Mouse (Mus musculus): ENCODE results near the gene Naif1. TPM values are rescaled to one million over a fixed set of nuclear protein-coding genes. Genes with fewer than 3 reads are reported as not detected.
"Not testable (repeated sequence)": the region's sequence is repeated elsewhere in the genome, so short reads cannot be mapped to it uniquely, and the experiment has no call there.

The Naif1 gene
- polyA plus RNA-seq, 1 experiment: 6.0 TPM

DNA sequence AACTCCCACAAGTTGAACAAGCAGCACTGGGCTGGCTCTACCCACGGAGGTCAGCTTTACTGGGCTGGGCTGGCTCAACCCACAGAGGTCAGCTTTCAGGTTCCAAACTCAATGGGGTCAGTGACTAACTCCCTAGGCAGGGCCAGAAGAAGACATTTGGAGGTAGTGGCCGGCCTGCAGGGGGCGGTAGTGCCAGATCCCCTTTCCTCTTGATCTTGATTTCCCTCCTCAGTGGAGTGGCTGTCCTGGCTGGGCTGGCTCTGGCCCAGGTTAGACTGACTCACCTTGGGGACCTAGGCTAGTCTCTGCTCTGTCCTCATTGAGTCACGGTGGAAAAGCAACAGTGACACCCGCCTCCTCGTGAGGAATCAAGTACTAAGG, 21.4 kb downstream of the Naif1 start:
- no peak overlapping the region for H3K4me3 ChIP-seq (ENCODE audit: insufficient read depth, low read length)
- TF ChIP-seq CTCF (IDR thresholded peaks at IDR 0.05; ENCODE audit: low read depth, low read length): peak; percentile 13; the same call in 1 of the 2 replicates
- no peak for TF ChIP-seq POLR2A (IDR thresholded peaks at IDR 0.05; ENCODE audit: borderline replicate concordance, low read depth, low read length)
- peaks cover 3% of the 10 kb centered on the region; the same call in 1 of the 2 replicates for H3K4me1 ChIP-seq (ENCODE audit: control insufficient read depth, insufficient read depth, low read length)
- H3K27ac ChIP-seq (ENCODE audit: insufficient read depth, low read depth, low read length): no peak overlapping the region

DNA sequence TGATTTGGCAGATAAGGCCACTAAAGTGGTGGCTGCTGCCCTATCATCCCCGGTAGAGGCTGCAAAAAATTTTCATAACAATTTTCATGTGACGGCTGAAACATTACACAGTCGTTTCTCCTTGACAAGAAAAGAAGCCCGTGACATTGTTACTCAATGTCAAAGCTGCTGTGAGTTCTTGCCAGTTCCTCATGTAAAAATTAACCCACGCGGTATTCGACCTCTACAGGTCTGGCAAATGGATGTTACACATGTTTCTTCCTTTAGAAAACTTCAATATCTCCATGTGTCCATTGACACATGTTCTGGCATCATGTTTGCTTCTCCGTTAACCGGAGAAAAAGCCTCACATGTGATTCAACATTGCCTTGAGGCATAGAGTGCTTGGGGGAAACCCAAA, 25.1 kb downstream of the Naif1 start:
- H3K4me1 ChIP-seq (ENCODE audit: control insufficient read depth, insufficient read depth, low read length); H3K27ac ChIP-seq (ENCODE audit: insufficient read depth, low read depth, low read length); H3K4me3 ChIP-seq (ENCODE audit: insufficient read depth, low read length): not testable (repeated sequence)

DNA sequence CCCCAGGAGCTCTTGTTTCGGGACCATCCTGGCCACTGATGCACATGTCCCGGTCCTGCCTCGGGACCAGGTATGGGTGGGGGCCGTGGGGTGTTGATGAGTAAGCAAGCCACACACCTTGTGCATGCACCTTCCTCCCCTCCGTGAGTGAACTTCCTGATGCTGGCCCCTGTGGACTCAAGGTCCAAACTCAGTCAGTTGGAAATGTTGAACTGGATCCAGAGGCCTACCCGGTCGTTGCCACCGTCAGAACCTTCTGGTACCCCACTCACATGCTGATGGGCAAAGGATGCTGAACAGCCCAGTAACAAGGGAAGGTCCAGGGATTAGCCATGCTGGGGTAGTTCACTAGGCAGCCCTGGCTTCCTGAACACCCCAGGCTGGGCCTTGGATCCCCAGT, 32.1 kb downstream of the Naif1 start:
- TF ChIP-seq POLR2A (IDR thresholded peaks at IDR 0.05; ENCODE audit: borderline replicate concordance, low read depth, low read length) (no peak), CTCF (IDR thresholded peaks at IDR 0.05; ENCODE audit: low read depth, low read length) (no peak)
- no peak overlapping the region for H3K27ac ChIP-seq (ENCODE audit: insufficient read depth, low read depth, low read length)
- no peak overlapping the region for H3K4me3 ChIP-seq (ENCODE audit: insufficient read depth, low read length)
- peaks cover 3% of the 10 kb centered on the region; the same call in 1 of the 2 replicates for H3K4me1 ChIP-seq (ENCODE audit: control insufficient read depth, insufficient read depth, low read length)

DNA sequence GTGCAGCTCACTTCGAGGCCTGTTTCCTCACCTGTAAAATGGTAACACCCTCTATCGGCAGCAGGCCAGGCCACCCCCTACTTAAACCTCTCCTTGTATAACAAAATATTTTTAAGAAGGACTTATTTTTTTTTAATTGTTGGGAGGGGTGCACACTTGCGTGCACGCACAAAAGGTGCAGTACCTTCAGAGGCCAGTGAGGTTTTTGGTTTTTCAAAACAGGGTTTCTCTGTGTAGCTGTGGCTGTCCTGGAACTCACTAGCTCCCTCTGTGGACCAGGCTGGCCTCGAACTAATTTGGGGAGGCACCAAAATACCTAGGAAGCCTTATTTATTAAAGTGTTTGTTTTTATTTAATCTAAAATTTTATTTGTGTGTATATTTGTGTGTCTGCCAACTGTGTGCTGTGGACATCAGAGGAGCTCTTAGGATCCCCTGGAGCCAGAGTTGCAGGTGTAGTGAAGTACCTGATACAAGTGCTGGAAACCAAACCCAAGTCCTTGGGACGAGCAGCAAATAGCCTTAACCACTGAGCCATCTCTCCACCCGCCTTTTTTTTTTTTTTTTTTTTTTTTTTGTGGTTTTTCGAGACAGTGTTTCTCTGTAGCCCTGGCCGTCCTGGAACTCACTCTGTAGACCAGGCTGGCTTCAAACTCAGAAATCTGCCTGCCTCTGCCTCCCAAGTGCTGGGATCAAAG, 33.1 kb downstream of the Naif1 start:
- Histone ChIP-seq H3K4me1 (ENCODE audit: control insufficient read depth, insufficient read depth, low read length) (peaks cover 3% of the 10 kb centered on the region; the same call in 1 of the 2 replicates), H3K4me3 (ENCODE audit: insufficient read depth, low read length) (no peak overlapping the region), H3K27ac (ENCODE audit: insufficient read depth, low read depth, low read length) (no peak overlapping the region)
- TF ChIP-seq POLR2A (IDR thresholded peaks at IDR 0.05; ENCODE audit: borderline replicate concordance, low read depth, low read length) (no peak), CTCF (IDR thresholded peaks at IDR 0.05; ENCODE audit: low read depth, low read length) (no peak)

DNA sequence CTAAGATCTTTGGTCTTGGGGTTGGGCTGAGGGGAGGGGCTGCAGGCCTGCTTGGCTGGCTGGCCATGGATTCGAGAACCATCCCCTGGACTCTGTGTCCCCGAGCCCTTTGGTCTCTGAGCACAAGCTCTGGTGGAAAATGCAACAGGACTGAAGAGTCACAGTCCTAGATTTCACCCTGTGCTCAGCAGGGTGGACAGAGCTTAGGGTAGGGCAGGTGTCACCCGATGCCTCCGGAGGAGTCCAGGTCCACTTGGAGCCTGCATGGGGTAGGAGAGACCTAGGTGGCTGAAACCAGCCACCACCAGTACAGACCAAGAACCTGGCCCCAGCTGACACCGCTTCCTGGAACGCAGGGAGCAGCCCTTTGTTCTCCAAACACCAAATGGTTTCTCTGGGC, 34.7 kb downstream of the Naif1 start:
- H3K4me3 ChIP-seq (ENCODE audit: insufficient read depth, low read length): no peak overlapping the region
- H3K4me1 ChIP-seq (ENCODE audit: control insufficient read depth, insufficient read depth, low read length): no peaks in the 10 kb centered on the region
- no peak overlapping the region for H3K27ac ChIP-seq (ENCODE audit: insufficient read depth, low read depth, low read length)
- no peak for TF ChIP-seq CTCF (IDR thresholded peaks at IDR 0.05; ENCODE audit: low read depth, low read length)
- TF ChIP-seq POLR2A (IDR thresholded peaks at IDR 0.05; ENCODE audit: borderline replicate concordance, low read depth, low read length): no peak

DNA sequence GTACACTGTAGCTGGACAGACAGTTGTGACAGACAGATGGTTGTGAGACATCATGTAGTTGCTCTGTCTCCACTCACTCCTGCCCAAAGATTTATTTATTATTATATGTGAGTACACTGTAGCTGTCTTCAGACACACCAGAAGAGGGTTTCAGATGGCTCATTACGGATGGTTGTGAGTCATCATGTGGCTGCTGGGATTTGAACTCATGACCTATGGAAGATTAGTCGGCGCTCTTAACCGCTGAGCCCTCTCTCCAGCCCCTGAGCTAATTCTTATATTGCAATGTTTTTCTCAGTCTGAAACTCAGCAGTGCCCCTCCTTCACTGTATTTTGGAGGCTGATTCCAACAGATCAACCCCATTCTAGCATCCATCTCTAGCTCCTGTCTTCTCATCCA, 35.5 kb downstream of the Naif1 start:
- Histone ChIP-seq H3K4me1 (ENCODE audit: control insufficient read depth, insufficient read depth, low read length) (no peaks in the 10 kb centered on the region), H3K27ac (ENCODE audit: insufficient read depth, low read depth, low read length) (no peak overlapping the region), H3K4me3 (ENCODE audit: insufficient read depth, low read length) (no peak overlapping the region)
- TF ChIP-seq POLR2A (IDR thresholded peaks at IDR 0.05; ENCODE audit: borderline replicate concordance, low read depth, low read length): no peak
- no peak for TF ChIP-seq CTCF (IDR thresholded peaks at IDR 0.05; ENCODE audit: low read depth, low read length)

DNA sequence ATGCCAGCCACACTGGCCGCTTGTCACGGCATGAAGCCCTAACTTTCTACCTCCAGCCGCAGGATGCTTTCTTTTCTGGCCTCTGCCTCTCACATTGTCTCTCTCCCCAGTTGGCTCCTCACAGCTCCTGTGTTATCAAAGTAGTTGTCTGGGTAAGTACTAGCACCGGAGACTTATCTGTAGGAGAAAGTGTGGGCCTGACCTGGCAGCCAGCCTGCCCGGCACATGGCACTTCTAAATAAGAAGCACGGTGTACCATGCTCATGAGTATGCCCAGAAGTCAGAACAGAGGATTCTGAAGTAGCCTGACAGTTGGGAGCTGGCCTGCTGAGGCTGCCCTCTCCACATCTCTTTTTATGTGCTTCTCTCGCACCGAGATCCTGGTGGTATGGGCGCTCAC, 35.9 kb downstream of the Naif1 start:
- no peaks in the 10 kb centered on the region for H3K4me1 ChIP-seq (ENCODE audit: control insufficient read depth, insufficient read depth, low read length)
- H3K4me3 ChIP-seq (ENCODE audit: insufficient read depth, low read length): no peak overlapping the region
- TF ChIP-seq CTCF (IDR thresholded peaks at IDR 0.05; ENCODE audit: low read depth, low read length): no peak
- TF ChIP-seq POLR2A (IDR thresholded peaks at IDR 0.05; ENCODE audit: borderline replicate concordance, low read depth, low read length): no peak
- H3K27ac ChIP-seq (ENCODE audit: insufficient read depth, low read depth, low read length): no peak overlapping the region

DNA sequence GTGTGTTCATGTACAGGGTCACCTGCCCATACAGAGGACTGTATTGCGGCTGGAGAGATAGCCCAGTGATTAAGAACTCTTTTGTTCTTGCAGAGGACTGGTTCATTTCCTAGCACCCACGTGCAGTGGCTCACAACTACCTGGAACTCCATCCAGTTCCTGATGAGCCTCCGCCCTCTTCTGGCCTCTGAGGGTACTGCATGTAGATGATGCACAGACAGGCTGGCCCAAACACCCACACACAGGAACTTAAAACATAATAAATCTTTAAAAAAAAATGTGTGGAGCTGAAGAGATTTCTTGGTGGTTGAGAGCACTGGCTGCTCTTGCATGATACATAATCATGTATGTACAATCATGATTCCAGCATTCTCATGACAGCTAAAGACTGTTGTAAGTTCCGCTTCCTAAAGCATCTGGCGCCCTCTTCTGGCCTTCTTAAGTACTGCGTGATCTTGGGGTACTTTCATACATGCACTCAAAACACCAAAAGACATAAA, 36.9 kb downstream of the Naif1 start:
- no peak overlapping the region for H3K27ac ChIP-seq (ENCODE audit: insufficient read depth, low read depth, low read length)
- TF ChIP-seq POLR2A (IDR thresholded peaks at IDR 0.05; ENCODE audit: borderline replicate concordance, low read depth, low read length): no peak
- peak; percentile 96 for TF ChIP-seq CTCF (IDR thresholded peaks at IDR 0.05; ENCODE audit: low read depth, low read length)
- H3K4me3 ChIP-seq (ENCODE audit: insufficient read depth, low read length): no peak overlapping the region
- no peaks in the 10 kb centered on the region for H3K4me1 ChIP-seq (ENCODE audit: control insufficient read depth, insufficient read depth, low read length)

DNA sequence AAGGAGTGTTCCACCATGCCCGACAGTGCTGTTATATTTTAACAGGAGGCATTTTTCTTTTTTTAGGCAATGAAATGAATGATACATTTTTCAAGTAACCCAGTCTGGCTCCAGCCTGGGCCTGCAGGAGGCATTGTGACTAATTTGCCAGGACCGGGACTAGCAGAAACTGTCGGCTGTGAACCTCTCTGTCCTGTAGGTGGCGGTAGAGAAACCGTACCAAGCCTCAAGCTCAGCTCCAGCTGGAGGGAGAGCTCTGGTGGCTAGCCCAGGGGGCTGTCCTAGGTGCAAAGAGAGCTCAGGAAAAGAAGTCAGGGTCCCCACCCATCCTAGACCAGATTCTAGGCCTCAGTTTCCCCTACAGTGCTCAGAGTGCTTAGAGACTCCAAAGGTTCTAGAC, 38.4 kb downstream of the Naif1 start:
- Histone ChIP-seq H3K4me1 (ENCODE audit: control insufficient read depth, insufficient read depth, low read length) (no peaks in the 10 kb centered on the region), H3K4me3 (ENCODE audit: insufficient read depth, low read length) (no peak overlapping the region), H3K27ac (ENCODE audit: insufficient read depth, low read depth, low read length) (no peak overlapping the region)
- TF ChIP-seq CTCF (IDR thresholded peaks at IDR 0.05; ENCODE audit: low read depth, low read length): peak; percentile 97
- TF ChIP-seq POLR2A (IDR thresholded peaks at IDR 0.05; ENCODE audit: borderline replicate concordance, low read depth, low read length): no peak

DNA sequence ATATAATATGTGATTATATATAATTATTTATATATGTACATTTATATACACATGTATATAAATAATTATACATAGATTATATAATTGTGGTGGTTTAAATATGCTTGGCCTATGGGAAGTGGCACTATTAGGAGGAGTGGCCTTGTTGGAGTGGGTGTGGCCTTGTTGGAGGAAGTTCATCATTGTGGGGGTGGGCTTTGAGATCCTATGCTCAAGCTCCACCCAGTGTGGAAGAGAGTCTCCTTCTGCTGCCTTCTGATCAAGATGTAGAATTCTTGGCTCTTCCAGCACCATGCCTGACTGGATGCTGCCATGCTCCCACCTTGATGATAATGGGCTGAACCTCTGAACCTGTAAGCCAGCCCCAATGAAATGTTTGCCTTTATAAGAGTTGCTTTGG, 40.5 kb downstream of the Naif1 start:
- H3K4me3 ChIP-seq (ENCODE audit: insufficient read depth, low read length); H3K27ac ChIP-seq (ENCODE audit: insufficient read depth, low read depth, low read length): not testable (repeated sequence)
- peaks cover 10% of the 10 kb centered on the region; the same call in 1 of the 2 replicates for H3K4me1 ChIP-seq (ENCODE audit: control insufficient read depth, insufficient read depth, low read length)

DNA sequence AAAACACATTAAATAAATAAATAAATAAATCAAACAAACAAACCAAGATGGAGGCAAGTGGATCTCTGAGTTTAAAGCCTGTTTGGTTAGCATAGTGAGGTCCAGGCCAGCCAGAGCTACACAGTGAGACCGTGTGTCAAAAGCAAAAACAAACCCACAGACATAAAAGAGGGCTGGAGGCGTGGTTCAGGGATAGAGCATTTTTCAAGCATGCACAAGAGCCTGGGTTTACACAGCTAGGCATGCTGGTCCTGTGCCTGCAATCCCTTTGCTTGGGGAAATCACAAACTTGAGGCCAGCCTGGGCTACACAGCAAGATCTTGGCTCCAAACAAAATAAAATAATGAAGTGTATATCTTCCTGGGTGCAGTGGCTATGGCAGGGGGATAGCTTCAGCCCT, 42.4 kb downstream of the Naif1 start:
- H3K27ac ChIP-seq (ENCODE audit: insufficient read depth, low read depth, low read length): no peak overlapping the region
- no peak for TF ChIP-seq CTCF (IDR thresholded peaks at IDR 0.05; ENCODE audit: low read depth, low read length)
- TF ChIP-seq POLR2A (IDR thresholded peaks at IDR 0.05; ENCODE audit: borderline replicate concordance, low read depth, low read length): no peak
- no peak overlapping the region for H3K4me3 ChIP-seq (ENCODE audit: insufficient read depth, low read length)
- H3K4me1 ChIP-seq (ENCODE audit: control insufficient read depth, insufficient read depth, low read length): peaks cover 10% of the 10 kb centered on the region; the same call in 1 of the 2 replicates
